Mouse (Mus musculus): ENCODE data around the gene Usp37. TPM values are rescaled to one million over a fixed set of nuclear protein-coding genes. Genes with fewer than 3 reads are reported as not detected.
"Not testable (repeated sequence)": the region's sequence is repeated elsewhere in the genome, so short reads cannot be mapped to it uniquely, and the experiment has no call there.

Usp37 gene
- polyA plus RNA-seq, 1 experiment, result 4.1 TPM

DNA sequence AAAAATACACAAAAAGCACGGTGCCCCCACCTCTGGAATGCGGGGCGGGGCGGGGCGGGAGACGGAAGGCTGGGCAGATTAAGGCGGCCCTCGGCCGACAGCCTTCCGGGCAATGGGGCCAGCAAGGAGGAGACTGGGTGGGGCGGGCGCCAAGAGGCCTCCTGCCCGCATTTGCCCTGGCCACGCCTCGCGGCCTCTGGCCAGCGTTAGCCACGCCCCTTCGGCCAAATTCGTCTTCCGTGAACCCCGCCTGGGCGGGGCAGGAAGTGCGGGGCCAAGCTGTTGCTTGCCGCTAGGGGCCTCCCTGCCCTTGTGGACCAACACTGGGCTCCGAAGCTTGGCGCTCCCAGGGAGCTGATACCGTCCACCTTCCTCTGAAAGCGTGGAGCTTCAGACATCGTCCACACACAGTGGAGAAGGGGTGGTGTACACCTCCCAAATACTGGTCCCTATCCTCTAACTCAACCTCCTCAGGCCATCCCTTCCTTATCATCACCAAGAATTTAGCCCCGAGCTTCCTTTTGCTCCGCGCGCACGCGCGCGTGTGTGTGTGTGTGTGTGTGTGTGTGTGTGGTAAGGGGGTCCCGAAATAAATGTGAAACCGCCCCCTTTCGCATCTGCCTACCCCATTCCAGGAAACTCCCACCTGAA is 146.7 kb downstream of the Usp37 start:
- DNase-seq (ENCODE audit: low read depth), result no peak

DNA sequence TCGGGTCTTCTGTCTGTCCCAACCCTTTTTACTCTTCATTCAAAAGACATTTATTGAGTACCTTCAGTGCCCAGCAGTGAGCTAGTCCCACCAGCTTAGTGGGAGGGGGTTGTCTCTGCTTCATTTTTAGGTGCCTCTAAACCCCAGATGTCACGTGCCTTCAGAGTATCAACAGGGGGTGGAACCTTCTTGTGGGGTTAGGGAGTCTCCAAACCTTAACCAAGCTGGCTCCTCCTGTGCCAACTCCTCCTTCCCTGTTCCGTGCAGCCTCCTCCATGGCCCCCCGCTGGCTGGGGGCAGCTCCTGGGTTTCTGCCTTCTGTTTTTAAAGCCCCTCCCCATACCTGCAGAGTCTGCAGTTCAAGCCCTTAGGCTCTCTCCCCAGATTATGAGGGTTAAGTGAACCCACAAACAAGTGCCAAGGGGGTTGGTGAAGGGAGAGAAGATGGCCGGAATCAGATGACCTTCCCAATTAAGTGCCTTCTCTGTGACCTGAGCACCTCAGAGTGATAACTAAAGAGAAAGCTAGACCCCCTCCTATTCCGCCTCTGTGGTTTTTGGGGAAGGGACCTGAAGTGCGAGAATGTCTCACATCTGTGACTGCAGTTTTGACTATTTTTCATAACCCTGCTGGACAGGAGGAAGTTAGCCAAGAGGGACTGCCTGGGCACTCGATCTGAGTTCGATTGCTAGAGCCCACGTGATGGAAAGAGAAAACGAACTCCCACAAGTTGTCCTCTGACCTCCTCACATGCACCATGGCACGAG is 147.4 kb downstream of the Usp37 start:
- DNase-seq (ENCODE audit: low read depth), result not testable (repeated sequence)

DNA sequence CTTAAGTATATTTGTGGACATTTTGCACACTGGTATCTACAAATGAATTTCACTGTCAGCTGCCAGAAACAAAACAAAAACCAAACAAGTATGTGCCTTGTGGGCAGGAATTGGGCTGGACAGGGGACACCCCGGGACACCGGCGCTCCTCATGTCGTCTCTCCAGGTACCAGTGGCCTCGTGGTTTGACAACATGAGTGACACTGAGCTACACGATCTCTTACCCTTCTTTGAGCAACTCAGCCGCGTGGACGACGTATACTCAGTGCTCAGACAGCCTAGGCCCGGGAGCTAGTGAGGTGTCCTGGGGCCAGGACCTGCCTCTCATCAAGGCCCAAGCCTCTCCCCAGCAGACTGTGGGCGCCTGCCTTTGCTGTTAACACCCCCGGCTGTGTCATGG is 148.8 kb downstream of the Usp37 start:
- DNase-seq (ENCODE audit: low read depth), result no peak

DNA sequence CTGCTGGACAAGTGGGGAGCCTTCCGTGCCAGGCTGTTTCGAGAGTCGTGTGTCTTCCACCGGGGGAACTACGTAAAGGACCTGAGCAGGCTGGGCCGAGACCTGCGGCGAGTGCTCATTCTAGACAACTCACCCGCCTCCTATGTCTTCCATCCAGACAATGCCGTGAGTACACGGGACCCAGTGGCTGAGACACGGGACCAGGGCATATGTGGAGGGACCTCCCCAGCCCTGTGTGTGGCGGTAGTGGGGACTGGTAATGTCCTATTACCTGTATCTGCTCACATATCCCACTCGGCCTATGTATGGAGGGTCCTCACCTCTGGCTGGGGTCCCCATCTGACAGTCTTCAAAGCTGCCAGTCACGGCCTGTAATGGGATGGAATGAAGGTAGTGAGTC is 149.2 kb downstream of the Usp37 start:
- DNase-seq (ENCODE audit: low read depth), result no peak

DNA sequence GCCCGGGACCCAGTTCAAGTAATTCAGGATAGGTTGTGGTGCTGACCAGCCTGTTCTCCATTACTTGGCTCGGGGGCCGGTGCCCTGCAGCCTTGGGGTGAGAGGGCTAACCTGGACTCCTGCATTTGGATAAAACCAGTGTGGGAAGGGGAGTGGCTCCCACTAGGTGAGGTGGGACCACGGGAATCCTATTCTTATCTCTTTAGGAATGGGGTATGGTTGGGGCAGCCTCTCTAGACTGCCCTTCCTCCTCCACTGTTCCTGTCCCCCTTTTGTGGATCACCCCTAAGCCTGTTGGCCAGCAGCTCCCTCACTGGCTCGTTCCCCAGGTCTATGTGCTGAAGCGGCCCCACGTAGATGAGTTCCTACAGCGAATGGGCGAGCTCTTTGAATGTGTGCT is 149.8 kb downstream of the Usp37 start:
- DNase-seq (ENCODE audit: low read depth), result no peak

DNA sequence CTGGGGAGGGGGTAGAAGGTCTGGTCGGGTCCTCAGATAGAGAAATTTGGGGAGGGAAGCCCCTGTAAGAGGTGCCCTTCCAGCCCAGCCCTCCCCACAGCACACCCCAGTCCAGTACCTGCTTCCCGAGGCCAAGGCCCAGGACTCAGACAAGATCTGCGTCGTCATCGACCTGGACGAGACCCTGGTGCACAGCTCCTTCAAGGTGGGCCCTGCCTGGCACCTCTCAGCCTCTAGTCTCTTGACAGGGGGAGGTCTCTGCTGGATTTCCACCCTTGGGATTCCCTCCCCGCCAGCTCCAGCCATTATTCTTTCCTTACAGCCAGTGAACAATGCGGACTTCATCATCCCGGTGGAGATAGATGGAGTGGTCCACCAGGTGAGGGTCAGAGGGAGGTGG is 150.4 kb downstream of the Usp37 start:
- no peak for DNase-seq (ENCODE audit: low read depth)

DNA sequence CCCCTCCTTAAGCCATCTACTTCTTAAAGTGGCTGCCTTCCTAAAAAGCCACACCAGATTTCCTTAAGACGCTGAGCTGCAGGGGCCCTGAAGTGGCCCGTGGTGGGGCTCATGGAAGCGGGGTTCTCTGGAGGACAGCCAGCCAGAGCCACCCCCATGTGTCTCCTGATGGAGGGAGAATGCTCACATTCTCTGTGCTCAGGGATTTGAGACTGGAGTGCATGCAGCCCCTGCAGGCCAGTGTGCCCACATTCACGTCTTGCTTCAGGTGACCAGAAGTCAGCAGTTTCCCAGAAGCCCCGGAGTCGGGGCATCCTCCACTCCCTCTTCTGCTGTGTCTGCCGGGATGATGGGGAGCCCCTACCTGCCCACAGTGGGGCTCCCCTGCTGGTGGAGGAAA is 151.1 kb downstream of the Usp37 start:
- DNase-seq (ENCODE audit: low read depth), result no peak

DNA sequence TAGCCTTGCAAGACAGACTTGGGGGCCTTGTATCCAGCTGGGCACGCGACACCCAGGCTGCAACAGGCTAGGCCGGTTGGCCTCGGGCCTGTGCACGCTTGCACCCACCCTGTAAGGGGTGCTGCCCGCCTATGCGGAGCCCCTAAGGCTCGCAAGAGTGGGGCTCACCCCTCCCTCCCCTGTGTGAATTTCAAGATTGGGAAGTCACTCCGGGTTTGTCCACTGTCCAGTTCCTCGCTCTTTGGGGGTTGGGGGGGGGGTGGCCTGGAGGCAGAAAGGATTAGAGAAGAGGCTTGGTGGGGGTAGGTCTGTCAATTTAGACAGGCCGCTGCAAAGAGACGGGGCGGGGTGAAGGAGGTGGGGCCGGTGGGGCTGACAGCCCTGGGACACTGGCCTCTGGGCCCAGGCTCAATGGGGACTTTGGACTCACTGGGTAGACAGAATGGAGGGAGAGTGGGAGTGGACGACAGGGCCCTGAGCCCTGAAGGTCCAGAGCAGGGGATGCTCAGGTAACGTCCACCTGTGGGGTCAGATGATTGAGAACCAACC is 151.6 kb downstream of the Usp37 start:
- DNase-seq (ENCODE audit: low read depth), result no peak

DNA sequence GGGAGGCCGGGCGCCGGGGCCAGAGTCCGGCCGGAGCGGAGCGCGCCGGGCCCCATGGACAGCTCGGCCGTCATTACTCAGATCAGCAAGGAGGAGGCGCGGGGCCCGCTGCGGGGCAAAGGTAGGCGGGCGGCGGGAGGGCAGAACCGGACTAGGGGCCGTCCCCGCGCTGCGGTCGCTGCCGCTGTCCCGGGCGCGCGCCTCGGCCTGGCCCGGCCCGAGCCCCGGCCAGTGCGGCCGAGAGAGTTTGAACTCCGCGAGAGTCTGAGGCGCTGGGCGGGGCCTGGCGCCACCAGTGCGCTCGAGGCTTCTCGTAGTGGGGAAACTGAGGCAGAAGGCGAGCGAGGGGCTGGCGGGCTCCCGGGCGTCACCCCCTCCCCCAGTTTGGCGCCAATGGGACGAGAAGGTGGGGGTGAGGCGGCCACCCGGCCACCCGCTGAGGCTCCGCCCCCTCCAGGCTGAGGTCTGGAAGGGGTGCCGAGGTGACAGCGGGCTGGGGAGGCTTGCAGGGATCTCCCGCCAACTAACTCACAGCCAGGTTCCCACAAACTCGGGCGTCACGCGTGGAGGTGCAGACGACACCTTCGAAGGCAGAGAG is 152.1 kb downstream of the Usp37 start:
- DNase-seq (ENCODE audit: low read depth), result no peak

DNA sequence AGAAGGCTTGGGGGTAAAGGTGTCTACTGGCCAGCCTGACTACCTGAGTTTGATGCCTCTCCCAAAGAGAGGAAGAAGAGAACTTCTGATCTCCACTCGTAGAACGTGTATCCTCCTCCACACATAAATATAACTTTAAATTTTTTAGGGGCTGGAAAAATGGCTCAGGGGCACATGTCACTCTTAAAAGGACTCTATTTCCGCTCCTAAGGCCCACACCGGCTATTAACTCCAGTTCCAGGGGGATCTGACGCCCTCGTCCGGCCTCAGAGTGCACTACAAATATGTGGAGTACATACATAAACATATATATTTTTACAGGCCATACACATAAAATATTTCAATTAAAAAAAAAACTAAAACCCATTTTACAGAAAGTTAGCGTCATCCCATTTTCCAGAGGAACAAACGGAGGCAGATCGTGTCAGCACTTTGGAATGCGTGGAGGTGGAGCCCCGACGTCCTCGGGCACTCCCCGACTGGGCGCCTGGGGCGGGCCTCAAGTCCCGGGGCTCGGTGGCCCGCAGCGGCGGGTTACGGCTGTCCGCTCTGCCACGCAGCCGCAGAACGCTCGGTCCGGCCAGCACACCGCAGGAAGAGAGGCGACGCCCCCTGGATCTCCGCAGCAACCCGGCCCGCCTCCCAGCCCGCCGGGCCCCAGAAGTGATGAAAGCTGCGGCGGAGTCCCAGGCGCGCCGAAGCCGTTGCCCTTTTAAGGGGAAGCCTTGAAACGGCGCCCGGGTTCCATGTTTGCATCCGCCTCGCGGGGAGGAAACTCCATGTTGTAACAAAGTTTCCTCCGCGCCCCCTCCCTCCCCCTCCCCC is 152.9 kb downstream of the Usp37 start, which contains the start of gene Ctdsp1:
TSS of gene Ctdsp1 (plus strand) at position 586 of the 825 bp plus-strand sequence.
- no peak for DNase-seq (ENCODE audit: low read depth)

DNA sequence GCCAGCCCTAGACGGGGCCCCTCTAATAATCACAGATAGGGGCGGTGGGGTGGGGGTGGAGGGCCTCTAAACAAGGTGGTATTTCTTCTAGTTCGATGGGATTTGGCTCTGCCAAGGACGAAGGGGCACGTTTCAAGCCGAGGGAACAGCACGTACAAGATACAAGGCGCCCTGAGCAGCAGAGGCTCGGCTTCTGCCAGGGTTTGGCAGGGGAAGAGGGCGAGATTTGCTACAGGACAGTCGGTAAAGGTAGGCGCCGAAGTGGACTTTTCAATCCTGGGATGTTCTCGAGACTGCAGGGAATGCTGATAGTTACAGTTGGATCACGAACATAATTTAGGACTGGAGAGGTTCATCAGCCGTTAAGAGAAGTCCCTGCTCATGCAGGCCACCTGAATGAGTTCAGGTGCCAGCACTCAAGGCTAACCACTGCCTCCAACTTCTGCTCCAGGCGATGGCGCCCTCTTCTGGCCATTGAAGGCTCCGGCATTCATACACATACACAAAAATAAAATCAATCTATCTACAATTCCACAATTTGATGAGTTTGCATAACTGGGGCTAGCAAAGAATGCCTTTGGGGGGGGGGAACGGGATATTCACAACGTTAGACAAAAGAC is 153.7 kb downstream of the Usp37 start:
- DNase-seq (ENCODE audit: low read depth), result no peak

DNA sequence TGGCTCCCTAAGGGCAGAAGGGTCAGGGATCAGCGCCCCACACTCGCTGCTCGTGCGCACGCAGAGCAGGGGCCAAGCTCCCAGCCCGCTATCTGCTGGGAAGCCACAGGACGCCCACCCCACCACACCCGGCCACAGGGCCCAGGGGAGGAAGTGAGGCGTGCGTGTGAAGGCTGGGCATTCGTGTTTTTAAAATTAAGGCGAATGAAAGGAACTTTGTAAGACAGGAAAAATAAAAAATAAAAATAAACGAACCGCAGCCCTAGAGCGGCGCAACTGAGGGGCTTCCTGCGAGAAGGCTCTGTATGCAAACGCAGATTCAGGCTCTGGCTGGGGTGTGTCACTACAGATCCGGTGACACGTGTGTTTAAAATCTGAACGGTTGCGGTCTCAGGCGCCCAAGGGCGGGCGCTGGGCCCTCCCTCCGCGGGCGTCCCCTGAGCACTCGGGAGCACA is 154.2 kb downstream of the Usp37 start:
- no peak for DNase-seq (ENCODE audit: low read depth)

DNA sequence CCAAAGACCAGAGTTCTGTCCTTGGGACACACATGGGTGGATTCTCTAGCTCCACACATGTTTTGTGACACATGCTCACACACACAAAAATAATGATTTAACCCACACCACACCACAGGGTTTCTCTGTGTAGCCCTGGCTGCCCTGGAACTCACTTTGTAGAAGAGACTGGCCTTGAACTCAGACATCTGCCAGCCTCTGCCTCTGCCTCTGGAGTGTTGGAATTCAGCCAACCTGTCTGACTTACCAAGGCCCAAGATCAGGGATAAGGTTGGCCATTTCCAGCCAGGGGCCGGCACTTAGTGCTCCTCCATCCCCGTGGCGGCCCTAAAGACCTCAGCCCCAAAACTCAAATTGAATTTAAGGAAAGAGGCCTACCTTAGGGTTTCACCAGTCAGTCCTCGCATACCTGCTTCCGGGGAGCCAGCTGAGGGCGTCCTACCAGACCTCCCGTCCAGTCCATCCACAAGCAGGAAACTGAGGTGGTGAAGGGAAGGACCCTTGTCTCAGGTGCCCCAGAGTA is 155.6 kb downstream of the Usp37 start:
- no peak for DNase-seq (ENCODE audit: low read depth)

DNA sequence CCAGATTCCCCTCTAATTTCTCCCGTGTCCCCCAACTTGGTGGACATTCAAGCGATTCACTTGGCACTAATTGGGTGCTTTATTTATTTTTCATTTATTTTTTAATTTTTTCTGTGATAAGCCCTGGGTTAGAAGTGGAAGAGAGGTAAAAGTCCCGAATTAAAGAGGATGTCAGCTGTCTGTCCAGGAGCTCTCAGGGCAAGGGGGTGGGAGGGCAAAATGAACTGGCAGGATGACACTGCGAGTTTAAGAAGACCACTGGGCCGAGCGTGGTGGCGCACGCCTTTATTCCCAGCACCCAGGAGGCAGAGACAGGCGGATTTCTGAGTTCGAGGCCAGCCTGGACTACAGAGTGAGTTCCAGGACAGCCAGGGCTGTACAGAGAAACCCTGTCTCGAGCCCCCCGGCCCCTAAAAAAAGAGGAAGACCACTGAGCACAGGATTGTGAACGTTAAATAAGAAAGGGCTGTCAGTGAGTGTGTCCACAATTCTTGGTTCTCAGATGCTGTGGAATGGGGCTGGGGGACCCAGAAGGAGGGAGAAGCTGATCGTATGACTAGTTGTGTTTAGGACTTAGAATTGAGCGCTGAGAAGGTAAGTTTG is 156.6 kb downstream of the Usp37 start:
- no peak for DNase-seq (ENCODE audit: low read depth)

DNA sequence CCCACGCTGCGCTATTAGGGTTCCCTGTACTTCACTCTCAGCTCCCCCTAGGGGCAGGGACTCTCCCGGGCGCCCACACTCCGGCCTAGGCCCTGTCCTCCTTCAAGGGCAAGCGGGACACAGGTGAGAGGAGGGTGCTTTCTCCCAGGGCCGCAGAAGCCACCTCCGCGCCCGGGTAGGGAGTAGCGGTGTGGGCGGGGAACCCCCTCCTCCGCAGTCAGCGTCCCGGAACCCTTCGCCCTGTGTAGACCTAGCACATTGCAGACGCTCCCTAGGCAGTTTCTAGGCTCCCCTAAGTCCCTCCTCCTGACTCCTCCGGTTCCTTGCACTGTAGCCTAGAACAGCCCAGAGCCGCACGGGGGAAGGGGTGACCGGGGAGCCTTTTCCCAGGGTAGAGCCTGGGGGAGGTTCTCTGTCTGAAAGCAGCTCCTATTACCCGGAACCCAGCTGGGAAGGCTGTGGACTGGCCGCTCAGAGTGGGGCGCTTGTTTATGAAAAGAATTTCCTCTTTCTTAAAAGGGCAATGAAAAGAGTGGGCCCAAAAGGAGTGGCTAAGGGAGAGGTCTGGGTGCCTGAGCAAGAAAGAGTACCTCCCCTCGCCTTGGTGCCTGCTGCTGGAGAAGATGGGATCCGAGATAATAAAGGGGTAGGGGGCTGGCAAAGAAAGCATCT is 157.2 kb downstream of the Usp37 start:
- peak; percentile 90 for DNase-seq (ENCODE audit: low read depth)

DNA sequence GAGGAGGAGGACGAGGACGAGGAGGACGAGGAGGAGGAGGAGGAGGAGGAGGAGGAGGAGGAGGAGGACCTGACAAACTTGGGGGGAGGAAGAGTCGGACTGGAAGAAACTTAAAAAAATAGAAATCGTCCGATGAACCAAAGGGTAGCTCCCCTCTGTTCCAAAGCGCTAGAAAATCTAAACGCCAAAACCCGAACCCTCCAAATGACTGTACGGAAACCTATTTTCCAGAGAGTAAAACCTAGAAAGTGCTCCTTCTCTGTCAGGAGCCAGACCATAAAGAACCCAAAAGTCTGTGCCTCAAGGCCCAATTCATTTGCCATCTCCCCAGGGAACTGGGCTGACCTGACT is 157.7 kb downstream of the Usp37 start:
- DNase-seq (ENCODE audit: low read depth), result no peak

DNA sequence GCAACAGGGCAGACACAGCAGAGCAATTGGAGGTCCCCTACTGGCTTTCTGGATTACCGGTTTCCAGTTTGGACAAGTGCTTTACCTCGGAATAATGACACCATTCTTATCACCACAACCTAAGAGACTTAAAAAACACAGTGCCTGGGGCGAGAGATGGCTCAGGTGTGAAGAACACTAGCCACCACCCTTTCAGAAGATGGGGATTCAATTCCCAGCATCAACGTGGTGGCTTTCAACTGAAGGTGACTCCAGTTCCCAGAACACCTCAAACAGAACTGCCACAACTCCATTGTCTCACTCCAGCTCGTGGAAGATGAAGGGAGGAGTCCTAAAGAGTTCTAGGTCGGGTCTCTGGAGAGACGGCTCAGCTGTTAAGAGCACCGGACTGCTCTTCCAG is 158.6 kb downstream of the Usp37 start:
- DNase-seq (ENCODE audit: low read depth), result no peak
